Mouse (Mus musculus): ENCODE measurements around the gene Olfr1416. TPM values are rescaled to one million over a fixed set of nuclear protein-coding genes. Genes with fewer than 3 reads are reported as not detected.

The Olfr1416 gene
- polyA plus RNA-seq, 1 experiment from 2014 or later, result 0.03 TPM

DNA sequence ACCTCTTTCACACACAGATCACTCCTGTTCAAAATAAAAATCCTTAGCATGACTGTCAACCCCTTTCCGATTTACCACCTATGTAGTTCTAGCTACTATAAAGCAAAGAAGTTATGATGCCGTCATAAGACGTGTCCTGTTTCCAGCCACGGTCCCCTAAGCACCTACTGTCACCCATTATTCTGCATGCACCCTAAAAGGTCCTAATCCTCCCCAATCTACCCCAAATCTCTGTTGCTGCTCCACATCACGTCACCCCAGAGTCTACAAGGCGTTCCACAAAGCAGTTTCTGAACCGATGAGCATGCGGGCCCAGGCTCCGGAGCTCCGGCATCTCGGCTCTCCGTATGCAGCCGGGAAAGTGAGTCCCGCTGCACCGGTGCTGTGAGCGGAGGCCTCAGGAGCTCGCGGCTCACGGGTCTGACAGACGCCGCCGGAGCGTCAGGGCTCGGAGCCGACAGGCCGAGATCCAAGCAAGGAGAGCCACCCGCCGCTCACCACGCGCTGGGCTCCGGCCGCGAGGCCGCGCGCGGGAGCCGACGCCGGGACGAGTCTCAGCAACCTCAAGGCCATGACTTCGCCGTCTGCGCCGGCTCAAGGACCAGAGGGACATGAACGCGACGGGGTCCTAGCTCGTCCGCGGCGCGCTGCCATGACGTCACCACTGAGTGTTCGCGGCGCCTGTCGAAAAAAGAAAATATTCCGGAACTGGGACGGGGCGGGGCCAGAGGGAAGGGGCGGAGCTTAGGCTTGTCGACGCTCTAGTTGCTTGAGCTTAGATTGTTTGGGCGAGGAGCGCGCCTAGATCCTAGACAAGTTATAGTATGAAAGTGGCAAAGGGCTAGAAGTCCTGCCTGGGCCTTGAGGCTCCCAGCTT lies 11.5 kb downstream of the Olfr1416 start, which contains the start of gene Ndufa10:
Ndufa10 (minus strand) TSS at position 696 of the 877 bp plus-strand sequence.
- H3K4me3 ChIP-seq (ENCODE audit: low read depth, low read length), result peak within 1 kb of the TSS; percentile 96
- under 1% methylated on average over 60 of the region's 67 CpGs for WGBS

GRCm38 (mm10) chr1:92468891-92469290 lies 16.0 kb downstream of the Olfr1416 start:
- Histone ChIP-seq H3K4me2 (ENCODE audit: low read depth, low read length) (no peak overlapping the region), H3K4me3 (ENCODE audit: low read depth, low read length) (no peak overlapping the region), H3K36me3 (ENCODE audit: control insufficient read depth, insufficient read depth, low read length) (peaks cover 69% of the 10 kb centered on the region), H3K27ac (replicated peaks; ENCODE audit: low read depth, low read length) (no peak overlapping the region), H3K27me3 (replicated peaks; ENCODE audit: control insufficient read depth, insufficient read depth, low read length) (no peaks in the 10 kb centered on the region), H3K9me3 (ENCODE audit: control insufficient read depth, low read length) (no peaks in the 10 kb centered on the region), H3K9ac (ENCODE audit: low read depth, low read length) (no peak overlapping the region), H3K4me1 (ENCODE audit: control insufficient read depth, insufficient read depth, low read length) (no peaks in the 10 kb centered on the region)
- WGBS, result 82% methylated on average over 4 of the region's 4 CpGs
- ATAC-seq (ENCODE audit: low read depth) (no peak), DNase-seq (ENCODE audit: low spot score) (no peak)

More for the DNA sequence above, 11.5 kb downstream of the Olfr1416 start, which contains the start of gene Ndufa10:
- H3K4me1 ChIP-seq (ENCODE audit: control insufficient read depth, insufficient read depth, low read length), result no peaks in the 10 kb centered on the region
- DNase-seq (ENCODE audit: low spot score) (peak; percentile 92), ATAC-seq (ENCODE audit: low read depth) (peak; percentile 94)
- H3K36me3 ChIP-seq (ENCODE audit: control insufficient read depth, insufficient read depth, low read length), result peaks cover 25% of the 10 kb centered on the region
- H3K27ac ChIP-seq (replicated peaks; ENCODE audit: low read depth, low read length), result peak within 1 kb of the TSS; percentile 59
- peak within 1 kb of the TSS; percentile 78 for H3K4me2 ChIP-seq (ENCODE audit: low read depth, low read length)
- H3K9ac ChIP-seq (ENCODE audit: low read depth, low read length), result peak within 1 kb of the TSS; percentile 97
- H3K9me3 ChIP-seq (ENCODE audit: control insufficient read depth, low read length), result no peaks in the 10 kb centered on the region
- H3K27me3 ChIP-seq (replicated peaks; ENCODE audit: control insufficient read depth, insufficient read depth, low read length), result 0 out of 2 replicates have a peak, but pooled peaks cover 3% of the 10 kb centered on the region

GRCm38 (mm10) chr1:92458416-92458815 lies 26.5 kb downstream of the Olfr1416 start:
- Histone ChIP-seq H3K27me3 (replicated peaks; ENCODE audit: control insufficient read depth, insufficient read depth, low read length) (no peaks in the 10 kb centered on the region), H3K36me3 (ENCODE audit: control insufficient read depth, insufficient read depth, low read length) (peaks cover 80% of the 10 kb centered on the region), H3K27ac (replicated peaks; ENCODE audit: low read depth, low read length) (no peak overlapping the region), H3K4me3 (ENCODE audit: low read depth, low read length) (no peak overlapping the region), H3K9me3 (ENCODE audit: control insufficient read depth, low read length) (0 out of 2 replicates have a peak, but pooled peaks cover 8% of the 10 kb centered on the region), H3K4me1 (ENCODE audit: control insufficient read depth, insufficient read depth, low read length) (no peaks in the 10 kb centered on the region), H3K4me2 (ENCODE audit: low read depth, low read length) (no peak overlapping the region), H3K9ac (ENCODE audit: low read depth, low read length) (no peak overlapping the region)
- WGBS, result 89% methylated on average over 6 of the region's 6 CpGs
- DNase-seq (ENCODE audit: low spot score) (no peak), ATAC-seq (ENCODE audit: low read depth) (no peak)

DNA sequence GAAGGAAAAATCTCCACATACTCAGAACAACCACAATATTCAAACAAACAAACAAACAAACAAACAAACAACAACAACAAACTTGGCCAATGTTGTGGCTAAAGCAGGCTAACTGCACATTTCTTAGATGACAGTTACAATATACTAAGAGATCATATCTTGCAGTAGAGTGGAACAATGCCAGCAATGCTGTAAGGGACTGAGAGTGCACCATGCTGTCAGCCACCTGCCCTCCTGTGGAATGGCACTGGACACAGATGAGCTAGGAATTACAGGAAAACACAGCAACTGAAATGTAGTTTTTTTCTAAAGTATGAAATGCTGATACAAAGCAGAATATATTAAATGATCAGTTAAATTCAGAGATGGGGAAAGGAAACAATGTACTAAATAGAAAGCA lies 27.2 kb downstream of the Olfr1416 start:
- no peak for DNase-seq (ENCODE audit: low spot score)
- no peak for ATAC-seq (ENCODE audit: low read depth)
- no peaks in the 10 kb centered on the region for H3K4me1 ChIP-seq (ENCODE audit: control insufficient read depth, insufficient read depth, low read length)
- no peaks in the 10 kb centered on the region for H3K27me3 ChIP-seq (replicated peaks; ENCODE audit: control insufficient read depth, insufficient read depth, low read length)
- H3K4me3 ChIP-seq (ENCODE audit: low read depth, low read length), result no peak overlapping the region
- H3K4me2 ChIP-seq (ENCODE audit: low read depth, low read length), result no peak overlapping the region
- peaks cover 80% of the 10 kb centered on the region for H3K36me3 ChIP-seq (ENCODE audit: control insufficient read depth, insufficient read depth, low read length)
- no peak overlapping the region for H3K27ac ChIP-seq (replicated peaks; ENCODE audit: low read depth, low read length)
- no peak overlapping the region for H3K9ac ChIP-seq (ENCODE audit: low read depth, low read length)
- H3K9me3 ChIP-seq (ENCODE audit: control insufficient read depth, low read length), result 0 out of 2 replicates have a peak, but pooled peaks cover 8% of the 10 kb centered on the region

GRCm38 (mm10) chr1:92453751-92454445 lies 31.0 kb downstream of the Olfr1416 start:
- 0 out of 2 replicates have a peak, but pooled peaks cover 8% of the 10 kb centered on the region for H3K9me3 ChIP-seq (ENCODE audit: control insufficient read depth, low read length)
- no peak overlapping the region for H3K9ac ChIP-seq (ENCODE audit: low read depth, low read length)
- H3K27ac ChIP-seq (replicated peaks; ENCODE audit: low read depth, low read length), result no peak overlapping the region
- H3K4me1 ChIP-seq (ENCODE audit: control insufficient read depth, insufficient read depth, low read length), result no peaks in the 10 kb centered on the region
- no peak overlapping the region for H3K4me2 ChIP-seq (ENCODE audit: low read depth, low read length)
- no peaks in the 10 kb centered on the region for H3K27me3 ChIP-seq (replicated peaks; ENCODE audit: control insufficient read depth, insufficient read depth, low read length)
- DNase-seq (ENCODE audit: low spot score) (peak; percentile 14), ATAC-seq (ENCODE audit: low read depth) (no peak)
- peaks cover 85% of the 10 kb centered on the region for H3K36me3 ChIP-seq (ENCODE audit: control insufficient read depth, insufficient read depth, low read length)
- H3K4me3 ChIP-seq (ENCODE audit: low read depth, low read length), result no peak overlapping the region
- 73% methylated on average over 8 of the region's 8 CpGs for WGBS

GRCm38 (mm10) chr1:92448293-92448692 lies 36.6 kb downstream of the Olfr1416 start:
- 83% methylated on average over 3 of the region's 3 CpGs for WGBS

GRCm38 (mm10) chr1:92441453-92442063 lies 43.4 kb downstream of the Olfr1416 start:
- Histone ChIP-seq H3K4me3 (ENCODE audit: low read depth, low read length) (no peak overlapping the region), H3K27ac (replicated peaks; ENCODE audit: low read depth, low read length) (no peak overlapping the region), H3K27me3 (replicated peaks; ENCODE audit: control insufficient read depth, insufficient read depth, low read length) (no peaks in the 10 kb centered on the region), H3K4me2 (ENCODE audit: low read depth, low read length) (no peak overlapping the region), H3K36me3 (ENCODE audit: control insufficient read depth, insufficient read depth, low read length) (peaks cover 80% of the 10 kb centered on the region), H3K9ac (ENCODE audit: low read depth, low read length) (no peak overlapping the region), H3K4me1 (ENCODE audit: control insufficient read depth, insufficient read depth, low read length) (peaks cover 8% of the 10 kb centered on the region), H3K9me3 (ENCODE audit: control insufficient read depth, low read length) (no peaks in the 10 kb centered on the region)
- no peak for DNase-seq (ENCODE audit: low spot score)
- 71% methylated on average over 6 of the region's 6 CpGs for WGBS
- ATAC-seq (ENCODE audit: low read depth), result no peak

More at GRCm38 (mm10) chr1:92448293-92448692, 36.6 kb downstream of the Olfr1416 start:
- H3K27me3 ChIP-seq (replicated peaks; ENCODE audit: control insufficient read depth, insufficient read depth, low read length), result no peaks in the 10 kb centered on the region
- no peak overlapping the region for H3K9ac ChIP-seq (ENCODE audit: low read depth, low read length)
- no peak overlapping the region for H3K4me3 ChIP-seq (ENCODE audit: low read depth, low read length)
- H3K9me3 ChIP-seq (ENCODE audit: control insufficient read depth, low read length), result no peaks in the 10 kb centered on the region
- no peak for ATAC-seq (ENCODE audit: low read depth)
- no peak overlapping the region for H3K27ac ChIP-seq (replicated peaks; ENCODE audit: low read depth, low read length)
- no peak for DNase-seq (ENCODE audit: low spot score)
- no peak overlapping the region for H3K4me2 ChIP-seq (ENCODE audit: low read depth, low read length)
- no peaks in the 10 kb centered on the region for H3K4me1 ChIP-seq (ENCODE audit: control insufficient read depth, insufficient read depth, low read length)
- peaks cover 92% of the 10 kb centered on the region for H3K36me3 ChIP-seq (ENCODE audit: control insufficient read depth, insufficient read depth, low read length)

DNA sequence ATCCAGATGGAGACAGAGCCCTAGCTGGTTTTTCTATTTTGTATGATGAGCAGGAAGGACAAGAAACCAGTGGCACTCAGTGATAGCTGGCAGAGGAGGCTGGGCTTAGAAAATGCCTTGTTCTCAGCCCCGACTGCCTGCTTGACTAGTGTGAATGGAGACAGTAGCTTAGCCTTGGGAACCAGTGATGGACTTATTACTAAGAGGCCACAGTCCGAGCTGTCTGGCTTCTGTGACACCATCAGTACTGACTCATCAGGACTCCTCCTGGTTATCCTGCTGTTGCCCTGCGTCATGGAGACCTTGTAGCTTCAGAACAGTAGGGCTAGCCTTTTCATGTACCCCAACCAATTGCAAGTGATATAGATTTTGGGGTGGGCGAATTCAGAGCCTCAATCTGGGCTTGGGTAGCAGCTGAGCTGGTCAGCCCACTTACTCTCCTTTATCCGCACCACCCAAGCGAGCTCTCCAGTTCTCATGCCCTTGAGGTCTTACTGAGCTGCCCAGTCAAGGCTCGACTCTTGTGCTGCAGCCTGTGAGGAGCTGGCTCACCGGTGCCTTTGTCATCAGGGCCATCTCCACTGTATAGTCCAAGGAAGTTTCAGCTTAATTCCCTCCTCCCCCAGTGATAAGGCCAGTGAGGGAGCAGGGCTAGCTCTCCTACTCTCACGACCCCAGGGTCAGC lies 44.7 kb downstream of the Olfr1416 start:
- peaks cover 71% of the 10 kb centered on the region for H3K36me3 ChIP-seq (ENCODE audit: control insufficient read depth, insufficient read depth, low read length)
- H3K4me2 ChIP-seq (ENCODE audit: low read depth, low read length), result no peak overlapping the region
- no peak for ATAC-seq (ENCODE audit: low read depth)
- peaks cover 8% of the 10 kb centered on the region for H3K4me1 ChIP-seq (ENCODE audit: control insufficient read depth, insufficient read depth, low read length)
- H3K9ac ChIP-seq (ENCODE audit: low read depth, low read length), result no peak overlapping the region
- no peaks in the 10 kb centered on the region for H3K9me3 ChIP-seq (ENCODE audit: control insufficient read depth, low read length)
- WGBS, result 91% methylated on average over 9 of the region's 9 CpGs
- H3K27me3 ChIP-seq (replicated peaks; ENCODE audit: control insufficient read depth, insufficient read depth, low read length), result no peaks in the 10 kb centered on the region
- no peak overlapping the region for H3K4me3 ChIP-seq (ENCODE audit: low read depth, low read length)
- no peak for DNase-seq (ENCODE audit: low spot score)
- H3K27ac ChIP-seq (replicated peaks; ENCODE audit: low read depth, low read length), result no peak overlapping the region

Measured in embryonic facial prominence, embryonic 14.5 days (tissue).